Mouse (Mus musculus): ENCODE data around the gene Gm572. TPM values are rescaled to one million over a fixed set of nuclear protein-coding genes. Genes with fewer than 3 reads are reported as not detected.

Gene Gm572
- polyA plus RNA-seq, 1 experiment: not detected

- peaks cover 19% of the 10 kb centered on the region for H3K4me1 ChIP-seq (ENCODE audit: control insufficient read depth)
- H3K4me3 ChIP-seq (replicated peaks): no peak overlapping the region
- TF ChIP-seq GATA1 (IDR thresholded peaks at IDR 0.05; ENCODE audit: low read length): no peak
- no peak for TF ChIP-seq TAL1 (IDR thresholded peaks at IDR 0.05; ENCODE audit: low read length)
- H3K9me3 ChIP-seq (ENCODE audit: control insufficient read depth, low read length): no peaks in the 10 kb centered on the region
- H3K27me3 ChIP-seq (ENCODE audit: control insufficient read depth): no peaks in the 10 kb centered on the region
- H3K36me3 ChIP-seq (ENCODE audit: control insufficient read depth): peaks cover 98% of the 10 kb centered on the region
Measured at GRCm38 (mm10) chr4:148620718-148621117, 22.4 kb upstream of the Gm572 start.

GRCm38 (mm10) chr4:148622485-148622884 is 20.6 kb upstream of the Gm572 start:
- no peaks in the 10 kb centered on the region for H3K9me3 ChIP-seq (ENCODE audit: control insufficient read depth, low read length)
- no peak overlapping the region for H3K4me3 ChIP-seq (replicated peaks)
- H3K27me3 ChIP-seq (ENCODE audit: control insufficient read depth): no peaks in the 10 kb centered on the region
- TF ChIP-seq GATA1 (IDR thresholded peaks at IDR 0.05; ENCODE audit: low read length) (no peak), TAL1 (IDR thresholded peaks at IDR 0.05; ENCODE audit: low read length) (no peak)
- peaks cover 29% of the 10 kb centered on the region for H3K4me1 ChIP-seq (ENCODE audit: control insufficient read depth)
- H3K36me3 ChIP-seq (ENCODE audit: control insufficient read depth): peaks cover 81% of the 10 kb centered on the region

- no peaks in the 10 kb centered on the region for H3K9me3 ChIP-seq (ENCODE audit: control insufficient read depth, low read length)
- peaks cover 70% of the 10 kb centered on the region for H3K36me3 ChIP-seq (ENCODE audit: control insufficient read depth)
- H3K4me1 ChIP-seq (ENCODE audit: control insufficient read depth): peaks cover 35% of the 10 kb centered on the region
- H3K27me3 ChIP-seq (ENCODE audit: control insufficient read depth): no peaks in the 10 kb centered on the region
- no peak for TF ChIP-seq GATA1 (IDR thresholded peaks at IDR 0.05; ENCODE audit: low read length)
- TF ChIP-seq TAL1 (IDR thresholded peaks at IDR 0.05; ENCODE audit: low read length): no peak
- peak overlapping the region; percentile 18 for H3K4me3 ChIP-seq (replicated peaks)
Measured at GRCm38 (mm10) chr4:148623609-148624008, 19.5 kb upstream of the Gm572 start.

DNA sequence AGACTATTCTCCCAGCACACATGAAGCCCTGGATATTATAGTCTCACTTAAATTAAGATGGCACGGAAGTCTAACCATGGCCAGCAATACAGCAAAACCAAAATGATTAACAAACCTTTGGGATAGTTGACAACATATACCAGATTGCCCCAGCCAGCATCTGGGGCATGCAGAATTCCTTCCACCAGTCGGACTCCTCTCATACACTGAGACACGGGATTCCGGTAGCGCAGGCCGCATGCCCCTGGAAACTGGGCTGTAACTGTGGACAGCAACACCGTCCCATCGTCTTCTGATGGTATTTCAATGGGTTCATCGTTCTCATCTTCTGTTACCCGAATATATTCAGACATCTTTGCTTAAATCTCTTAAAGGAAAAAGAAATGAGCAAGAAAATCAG is 18.1 kb upstream of the Gm572 start:
- Histone ChIP-seq H3K4me3 (replicated peaks) (peak overlapping the region; percentile 100), H3K4me1 (ENCODE audit: control insufficient read depth) (peaks cover 35% of the 10 kb centered on the region), H3K27me3 (ENCODE audit: control insufficient read depth) (no peaks in the 10 kb centered on the region), H3K36me3 (ENCODE audit: control insufficient read depth) (peaks cover 56% of the 10 kb centered on the region), H3K9me3 (ENCODE audit: control insufficient read depth, low read length) (no peaks in the 10 kb centered on the region)
- no peak for TF ChIP-seq GATA1 (IDR thresholded peaks at IDR 0.05; ENCODE audit: low read length)
- no peak for TF ChIP-seq TAL1 (IDR thresholded peaks at IDR 0.05; ENCODE audit: low read length)

DNA sequence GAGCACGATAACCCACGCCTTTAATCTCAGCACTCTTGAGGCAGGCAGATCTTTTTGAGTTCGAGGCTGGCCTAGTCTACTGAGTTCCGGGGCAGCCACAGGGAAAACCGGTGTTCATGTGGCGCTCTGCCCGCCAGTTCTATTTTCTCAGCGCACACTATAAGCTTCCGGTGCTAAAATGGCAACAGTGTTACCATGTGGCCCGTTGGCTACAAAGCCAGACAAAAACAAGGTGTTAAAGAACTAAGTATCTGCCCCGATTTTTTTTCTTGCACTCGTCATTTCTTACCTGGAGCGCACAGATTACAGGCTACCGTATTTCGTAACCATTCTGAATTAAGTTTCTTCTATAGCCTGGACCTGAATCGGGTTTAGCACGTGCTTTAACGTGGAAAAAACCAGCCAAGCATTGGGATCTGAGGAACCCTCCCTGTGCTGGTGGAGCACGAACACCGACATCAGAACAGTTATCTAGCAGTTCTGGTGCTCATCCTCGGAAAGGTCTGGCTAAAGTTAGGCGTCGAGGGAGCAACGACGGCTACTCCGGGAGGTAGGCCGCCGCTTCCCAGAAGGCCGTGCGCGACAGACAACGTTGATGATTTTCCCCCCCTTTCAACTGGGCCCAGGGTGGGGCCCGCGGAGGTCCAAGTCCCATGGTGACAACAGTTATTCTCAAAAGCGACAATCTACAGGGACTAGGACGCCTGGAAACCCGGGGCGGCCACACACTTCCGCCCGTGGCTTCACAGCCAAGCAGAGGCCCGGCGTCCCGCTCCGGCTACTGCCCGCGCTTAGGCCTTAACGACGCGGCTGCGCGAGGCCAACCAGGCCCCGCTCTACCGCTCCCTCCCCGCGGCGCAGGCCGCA is 17.1 kb upstream of the Gm572 start:
- Histone ChIP-seq H3K4me1 (ENCODE audit: control insufficient read depth) (peaks cover 35% of the 10 kb centered on the region), H3K27me3 (ENCODE audit: control insufficient read depth) (no peaks in the 10 kb centered on the region), H3K9me3 (ENCODE audit: control insufficient read depth, low read length) (no peaks in the 10 kb centered on the region), H3K36me3 (ENCODE audit: control insufficient read depth) (peaks cover 46% of the 10 kb centered on the region), H3K4me3 (replicated peaks) (peak overlapping the region; percentile 100)
- TF ChIP-seq GATA1 (IDR thresholded peaks at IDR 0.05; ENCODE audit: low read length) (no peak), TAL1 (IDR thresholded peaks at IDR 0.05; ENCODE audit: low read length) (no peak)

- no peak for TF ChIP-seq GATA1 (IDR thresholded peaks at IDR 0.05; ENCODE audit: low read length)
- TF ChIP-seq TAL1 (IDR thresholded peaks at IDR 0.05; ENCODE audit: low read length): no peak
- H3K9me3 ChIP-seq (ENCODE audit: control insufficient read depth, low read length): no peaks in the 10 kb centered on the region
- peaks cover 35% of the 10 kb centered on the region for H3K4me1 ChIP-seq (ENCODE audit: control insufficient read depth)
- H3K36me3 ChIP-seq (ENCODE audit: control insufficient read depth): peaks cover 39% of the 10 kb centered on the region
- H3K4me3 ChIP-seq (replicated peaks): peak within 1 kb of the TSS; percentile 100
- H3K27me3 ChIP-seq (ENCODE audit: control insufficient read depth): no peaks in the 10 kb centered on the region
Measured at GRCm38 (mm10) chr4:148626623-148627185, 16.4 kb upstream of the Gm572 start, which contains the start of gene Tardbp. Gene Tardbp (minus strand): TSS chr4:148627019.

- H3K4me3 ChIP-seq (replicated peaks): peak overlapping the region; percentile 100
- TF ChIP-seq GATA1 (IDR thresholded peaks at IDR 0.05; ENCODE audit: low read length): no peak
- no peak for TF ChIP-seq TAL1 (IDR thresholded peaks at IDR 0.05; ENCODE audit: low read length)
- H3K36me3 ChIP-seq (ENCODE audit: control insufficient read depth): peaks cover 33% of the 10 kb centered on the region
- no peaks in the 10 kb centered on the region for H3K9me3 ChIP-seq (ENCODE audit: control insufficient read depth, low read length)
- no peaks in the 10 kb centered on the region for H3K27me3 ChIP-seq (ENCODE audit: control insufficient read depth)
- peaks cover 35% of the 10 kb centered on the region for H3K4me1 ChIP-seq (ENCODE audit: control insufficient read depth)
Measured at GRCm38 (mm10) chr4:148627246-148627645, 15.9 kb upstream of the Gm572 start.

- Histone ChIP-seq H3K36me3 (ENCODE audit: control insufficient read depth) (no peaks in the 10 kb centered on the region), H3K4me3 (replicated peaks) (no peak overlapping the region), H3K9me3 (ENCODE audit: control insufficient read depth, low read length) (no peaks in the 10 kb centered on the region), H3K27me3 (ENCODE audit: control insufficient read depth) (no peaks in the 10 kb centered on the region), H3K4me1 (ENCODE audit: control insufficient read depth) (peaks cover 13% of the 10 kb centered on the region)
- no peak for TF ChIP-seq TAL1 (IDR thresholded peaks at IDR 0.05; ENCODE audit: low read length)
- TF ChIP-seq GATA1 (IDR thresholded peaks at IDR 0.05; ENCODE audit: low read length): no peak
Measured at GRCm38 (mm10) chr4:148632013-148632692, 11.0 kb upstream of the Gm572 start.

Measured in erythroblast, embryonic 14.5 days (primary cell).